Mouse (Mus musculus) intestine, postnatal 0 days (tissue): ENCODE measurements around the gene Myrip. TPM values are rescaled to one million over a fixed set of nuclear protein-coding genes. Genes with fewer than 3 reads are reported as not detected.

Source experiments
- ATAC-seq: fragments of 200-750 bp; cut with Nextera tagmentation; 2 replicates; pipeline ENCODE4 v1.8.0; 2017; ENCODE audit warnings: mild to moderate bottlenecking, moderate TSS enrichment, moderate library complexity
- H3K27ac ChIP-seq: fragments of 300-500 bp; sonication (generic); 2 replicates; pipeline ENCODE4 v1.5.1; 2014; ENCODE audit warnings: mild to moderate bottlenecking, low read depth, low read length, moderate library complexity
- H3K27me3 ChIP-seq: fragments of 300-500 bp; sonication (generic); replicated peaks from 2 replicates; pipeline ENCODE4 v1.6.1; 2014; ENCODE audit warnings: low read length, mixed read lengths; ENCODE audit not compliant: control insufficient read depth, insufficient read depth
- H3K36me3 ChIP-seq: fragments of 300-500 bp; sonication (generic); 2 replicates; pipeline ENCODE4 v1.6.1; 2014; ENCODE audit warnings: mild to moderate bottlenecking, moderate library complexity; ENCODE audit not compliant: control insufficient read depth, insufficient read depth
- H3K4me1 ChIP-seq: fragments of 300-500 bp; sonication (generic); replicated peaks from 2 replicates; pipeline ENCODE4 v1.6.1; 2014; ENCODE audit warnings: antibody characterized with exemption, low read length, mixed read lengths; ENCODE audit not compliant: control insufficient read depth, insufficient read depth
- H3K4me2 ChIP-seq: fragments of 300-500 bp; sonication (generic); replicated peaks from 2 replicates; pipeline ENCODE4 v1.6.1; 2014; ENCODE audit warnings: low read depth, mild to moderate bottlenecking, moderate library complexity
- H3K4me3 ChIP-seq: fragments of 300-500 bp; sonication (generic); 2 replicates; pipeline ENCODE4 v1.5.1; 2014; ENCODE audit warnings: low read depth, low read length
- H3K9ac ChIP-seq: fragments of 300-500 bp; sonication (generic); 2 replicates; pipeline ENCODE4 v1.6.1; 2014; ENCODE audit warnings: mild to moderate bottlenecking, low read depth, low read length
- H3K9me3 ChIP-seq: fragments of 300-500 bp; sonication (generic); 2 replicates; pipeline ENCODE4 v1.6.1; 2016; ENCODE audit warnings: mixed run types; ENCODE audit not compliant: control insufficient read depth
- CTCF ChIP-seq: sonication (generic); IDR thresholded peaks from 2 replicates; pipeline ENCODE4 v1.5.1; 2016; ENCODE audit warnings: low read depth, mild to moderate bottlenecking, control low read depth, antibody characterized with exemption, moderate library complexity
- WGBS: fragments of 180-500 bp; shearing (Covaris S2); extraction: QIAGEN DNeasy Blood & Tissue Kit; methylation state at CpG from one replicate; pipeline ENCODE4 v1.1.7; 2014; 5-methylcytosine and 5-hydroxymethylcytosine counted together
- polyA plus RNA-seq: library from polyadenylated mRNA; unstranded; fragments of >200 nt; fragmentation: Nextera tagmentation; extraction: Ambion mirVana; gene quantifications from 2 replicates; pipeline ENCODE4 v1.2.1, GENCODE M21; 2015

The Myrip gene
- polyA plus RNA-seq, 1 experiment from 2014 or later = 0.47 TPM

DNA sequence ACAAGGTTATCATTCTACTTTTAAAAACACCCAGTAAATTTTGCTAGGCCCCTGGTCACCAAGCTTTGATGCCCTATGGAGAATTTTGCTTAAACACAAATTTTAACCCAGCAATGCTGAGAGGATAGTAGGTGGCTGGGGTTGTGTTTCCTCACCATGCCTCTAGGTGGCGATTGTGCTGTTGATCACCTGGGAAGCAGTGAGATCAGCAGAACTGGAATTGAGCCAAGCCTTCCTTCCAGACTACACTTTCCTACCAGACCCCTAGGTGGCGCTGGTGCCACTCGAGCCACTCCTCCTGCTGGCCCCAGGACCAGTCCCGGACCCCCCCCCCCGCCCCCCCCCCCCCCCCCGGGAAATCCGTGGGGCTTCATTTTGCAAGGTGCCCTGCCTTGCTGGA, 114.2 kb downstream of the Myrip start:
- Histone ChIP-seq H3K27ac (no peak overlapping the region), H3K9me3 (no peaks in the 10 kb centered on the region), H3K9ac (no peak overlapping the region), H3K4me2 (no peak overlapping the region), H3K36me3 (no peaks in the 10 kb centered on the region), H3K27me3 (no peaks in the 10 kb centered on the region; the same call in 1 of the 2 replicates), H3K4me1 (no peaks in the 10 kb centered on the region), H3K4me3 (no peak overlapping the region)
- 0% methylated on average over 5 of the region's 7 CpGs for WGBS
- peak; percentile 83 for TF ChIP-seq CTCF
- ATAC-seq = peak; percentile 69

DNA sequence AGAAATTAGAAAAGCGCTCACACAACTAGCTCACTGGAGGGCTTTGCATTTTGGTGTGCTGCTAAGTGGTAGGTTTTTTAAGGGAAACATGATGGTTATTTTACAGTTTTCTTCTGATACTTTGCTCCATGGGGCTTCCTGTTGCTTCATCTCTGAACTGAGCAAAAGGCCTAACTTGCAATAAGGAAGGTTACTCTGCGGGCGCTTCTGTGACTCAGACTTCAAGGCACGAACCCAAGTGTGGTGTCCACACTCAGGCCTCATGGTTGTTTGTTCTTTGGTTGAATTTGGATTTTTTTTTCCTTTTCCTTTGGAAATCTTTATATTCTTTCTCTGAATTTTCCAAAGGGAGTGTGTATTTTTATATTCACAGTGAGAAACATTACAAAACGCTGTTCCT, 114.8 kb downstream of the Myrip start:
- no peak for ATAC-seq
- no peak overlapping the region for H3K9ac ChIP-seq
- TF ChIP-seq CTCF = no peak
- no peak overlapping the region for H3K27ac ChIP-seq
- H3K27me3 ChIP-seq = no peaks in the 10 kb centered on the region; the same call in 1 of the 2 replicates
- H3K4me1 ChIP-seq = no peaks in the 10 kb centered on the region
- no peak overlapping the region for H3K4me3 ChIP-seq
- 88% methylated on average over 5 of the region's 5 CpGs for WGBS
- H3K36me3 ChIP-seq = no peaks in the 10 kb centered on the region
- no peaks in the 10 kb centered on the region for H3K9me3 ChIP-seq
- no peak overlapping the region for H3K4me2 ChIP-seq

- Histone ChIP-seq H3K4me2 (no peak overlapping the region), H3K9ac (no peak overlapping the region), H3K36me3 (no peaks in the 10 kb centered on the region), H3K4me1 (no peaks in the 10 kb centered on the region), H3K4me3 (no peak overlapping the region), H3K27me3 (no peaks in the 10 kb centered on the region; the same call in 1 of the 2 replicates), H3K9me3 (no peaks in the 10 kb centered on the region), H3K27ac (no peak overlapping the region)
- no peak for TF ChIP-seq CTCF
- WGBS = 85% methylated on average over 5 of the region's 5 CpGs
- no peak for ATAC-seq
These were observed 115.4 kb downstream of the Myrip start for GRCm38 (mm10) chr9:120416729-120417128.

DNA sequence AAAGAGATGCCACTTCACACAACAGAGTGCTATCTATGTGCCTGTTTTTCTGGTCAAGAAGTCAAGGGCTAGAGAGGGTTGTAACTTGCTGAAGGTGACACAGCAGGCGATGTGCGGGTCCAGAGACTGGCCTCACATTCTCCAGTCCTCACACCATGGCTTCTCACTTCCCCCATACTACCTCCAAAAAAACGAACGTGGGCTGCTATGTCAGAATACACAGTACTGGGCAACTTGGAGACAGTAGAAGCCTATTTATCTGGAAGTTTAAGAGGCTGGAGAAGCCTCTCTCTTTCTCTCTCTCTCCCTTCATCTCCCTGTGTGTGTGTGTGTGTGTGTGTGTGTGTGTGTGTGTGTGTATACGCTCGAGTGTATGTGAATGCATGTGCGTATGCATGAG, 117.3 kb downstream of the Myrip start:
- no peak for TF ChIP-seq CTCF
- H3K36me3 ChIP-seq = no peaks in the 10 kb centered on the region
- no peaks in the 10 kb centered on the region for H3K27me3 ChIP-seq
- no peaks in the 10 kb centered on the region for H3K4me1 ChIP-seq
- H3K9me3 ChIP-seq = no peaks in the 10 kb centered on the region
- no peak overlapping the region for H3K4me2 ChIP-seq
- H3K4me3 ChIP-seq = no peak overlapping the region
- ATAC-seq = no peak
- no peak overlapping the region for H3K9ac ChIP-seq
- 80% methylated on average over 7 of the region's 7 CpGs for WGBS
- H3K27ac ChIP-seq = no peak overlapping the region

DNA sequence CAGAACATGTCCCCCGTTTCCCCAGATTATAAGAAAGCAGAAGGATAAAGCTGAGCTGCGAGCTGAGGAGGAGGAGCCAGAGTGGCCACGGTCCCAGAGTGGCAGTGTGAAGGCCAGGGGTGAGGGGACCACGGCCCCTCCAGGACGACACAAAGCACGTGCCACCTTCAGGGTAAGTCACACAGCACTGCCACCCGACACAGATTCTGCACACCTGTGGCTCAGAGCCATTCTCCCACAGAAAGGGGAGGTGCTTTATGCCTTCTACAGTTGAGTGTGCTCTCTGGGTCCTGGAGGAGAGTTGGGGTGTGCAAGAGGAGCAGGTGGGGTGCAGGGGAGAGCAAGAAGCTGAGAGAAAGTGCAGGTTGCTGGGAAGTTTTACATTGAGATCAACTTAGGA, 123.3 kb downstream of the Myrip start:
- TF ChIP-seq CTCF = no peak
- 73% methylated on average over 7 of the region's 7 CpGs for WGBS
- no peaks in the 10 kb centered on the region for H3K4me1 ChIP-seq
- no peaks in the 10 kb centered on the region for H3K9me3 ChIP-seq
- H3K27ac ChIP-seq = no peak overlapping the region
- H3K4me3 ChIP-seq = no peak overlapping the region
- H3K4me2 ChIP-seq = no peak overlapping the region
- ATAC-seq = no peak
- no peaks in the 10 kb centered on the region for H3K36me3 ChIP-seq
- H3K27me3 ChIP-seq = no peaks in the 10 kb centered on the region
- H3K9ac ChIP-seq = no peak overlapping the region

DNA sequence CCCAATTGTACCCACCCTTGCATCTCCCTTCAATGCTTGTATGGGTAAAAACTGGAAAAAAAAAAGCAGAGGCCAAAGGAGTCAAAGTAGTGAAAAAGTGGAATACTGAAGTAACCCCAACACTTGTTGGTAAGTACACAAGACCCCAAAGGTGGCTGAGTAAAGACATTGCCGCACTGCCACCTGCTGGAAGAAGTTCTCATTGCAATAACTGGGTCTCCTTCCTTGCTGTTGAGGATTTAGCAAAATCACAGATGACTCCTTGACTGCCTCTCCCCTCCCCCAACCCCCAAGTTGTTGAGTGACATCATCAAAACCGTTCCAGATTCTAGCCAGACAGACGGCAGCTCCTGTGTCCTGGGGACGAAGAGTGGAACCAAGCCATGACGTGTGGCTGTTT, 124.5 kb downstream of the Myrip start:
- ATAC-seq = no peak

GRCm38 (mm10) chr9:120428181-120428580, 126.9 kb downstream of the Myrip start:
- no peaks in the 10 kb centered on the region for H3K36me3 ChIP-seq
- no peak for ATAC-seq
- no peaks in the 10 kb centered on the region for H3K9me3 ChIP-seq
- H3K4me2 ChIP-seq = no peak overlapping the region
- H3K9ac ChIP-seq = no peak overlapping the region
- no peaks in the 10 kb centered on the region for H3K27me3 ChIP-seq
- H3K27ac ChIP-seq = no peak overlapping the region
- TF ChIP-seq CTCF = no peak
- H3K4me3 ChIP-seq = no peak overlapping the region
- WGBS = 53% methylated on average over 6 of the region's 6 CpGs
- H3K4me1 ChIP-seq = no peaks in the 10 kb centered on the region

More for the DNA sequence above, 124.5 kb downstream of the Myrip start:
- 48% methylated on average over 5 of the region's 5 CpGs for WGBS
- Histone ChIP-seq H3K9ac (no peak overlapping the region), H3K4me2 (no peak overlapping the region), H3K27ac (no peak overlapping the region), H3K9me3 (no peaks in the 10 kb centered on the region), H3K36me3 (no peaks in the 10 kb centered on the region), H3K27me3 (no peaks in the 10 kb centered on the region), H3K4me1 (no peaks in the 10 kb centered on the region), H3K4me3 (no peak overlapping the region)
- TF ChIP-seq CTCF = peak; percentile 81
